Mouse (Mus musculus) lung, adult 2 months (tissue): ENCODE data around the gene Inpp5e. TPM values are rescaled to one million over a fixed set of nuclear protein-coding genes. Genes with fewer than 3 reads are reported as not detected.
A peak's percentile ranks its signal among the peaks of the same experiment; 100 is the strongest.

ENCODE experiments used
- DNase-seq: peaks from one replicate; pipeline ENCODE4 v3.0.0; 2022
- H3K4me1 ChIP-seq: fragments of 200-500 bp; 2 replicates; pipeline ENCODE4 v1.6.1; 2011; ENCODE audit warnings: low read length; ENCODE audit not compliant: control insufficient read depth, insufficient read depth
- H3K4me3 ChIP-seq: fragments of 200-500 bp; replicated peaks from 2 replicates; pipeline ENCODE3; 2011; ENCODE audit warnings: low read depth, mild to moderate bottlenecking, control low read depth, low read length; ENCODE audit errors: extremely low read depth
- CTCF ChIP-seq: fragments of 200-500 bp; IDR thresholded peaks from 2 replicates; pipeline ENCODE4 v1.5.1; 2011; ENCODE audit warnings: mild to moderate bottlenecking, low read length, control low read depth; ENCODE audit not compliant: insufficient read depth
- POLR2A ChIP-seq: fragments of 200-500 bp; IDR thresholded peaks from 2 replicates; pipeline ENCODE4 v1.6.1; 2011; ENCODE audit warnings: low read depth, mild to moderate bottlenecking, control low read depth, low read length, borderline replicate concordance; ENCODE audit errors: extremely low read depth
- WGBS: fragments of 180-500 bp; shearing (Covaris S2); methylation state at CpG from one replicate; pipeline ENCODE4 v1.1.7; 2018; 5-methylcytosine and 5-hydroxymethylcytosine counted together
- polyA plus RNA-seq: library from polyadenylated mRNA; depleted of rRNA; stranded (reverse); fragments of >200 nt; gene quantifications from 2 replicates; pipeline ENCODE4 v1.2.3, GENCODE M21; 2012

Inpp5e gene
- polyA plus RNA-seq, 1 experiment: 26.4 TPM

DNA sequence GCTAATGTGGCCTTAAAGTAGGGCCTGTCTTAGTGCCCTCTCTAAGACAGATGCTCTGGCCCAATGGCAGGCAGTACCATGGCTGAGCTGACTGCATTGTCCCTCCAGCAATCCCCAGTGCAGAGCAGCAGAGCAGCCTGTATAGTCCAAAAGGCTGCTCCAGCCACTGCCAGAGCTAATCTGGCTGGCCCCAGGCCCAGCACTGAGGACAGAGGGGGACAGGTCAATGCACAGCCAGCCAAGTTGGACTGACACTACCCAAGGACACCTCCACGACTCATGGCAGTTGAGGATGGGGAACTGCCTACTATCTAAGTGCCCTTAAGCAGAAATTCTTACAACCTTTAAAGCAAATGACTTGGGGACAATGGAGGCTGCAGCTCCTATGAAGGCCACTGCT lies 40.4 kb downstream of the Inpp5e start:
- no peak for DNase-seq
- TF ChIP-seq POLR2A: no peak
- TF ChIP-seq CTCF: no peak
- Histone ChIP-seq H3K4me3 (no peak overlapping the region), H3K4me1 (no peaks in the 10 kb centered on the region)
- 89% methylated on average over 1 of the region's 1 CpGs for WGBS

DNA sequence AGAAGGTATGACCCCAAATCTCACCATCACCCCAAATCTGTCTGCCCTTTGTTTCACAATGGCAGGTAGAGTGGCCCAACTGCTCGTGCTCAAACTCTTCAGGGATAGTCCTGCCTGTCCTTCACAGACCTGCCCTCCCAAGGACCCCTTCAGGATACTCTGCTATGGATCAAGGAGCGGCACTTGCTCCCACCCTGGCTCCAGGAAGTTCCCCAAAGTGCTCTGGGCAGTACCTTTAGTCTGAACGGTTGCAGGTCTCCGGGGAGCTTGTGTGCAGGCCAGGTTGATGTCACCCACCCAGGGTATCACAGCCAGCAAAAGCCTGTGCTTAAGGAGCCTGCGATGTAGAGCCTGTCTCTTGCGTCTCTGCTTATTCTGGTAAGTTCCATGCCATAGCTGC lies 41.1 kb downstream of the Inpp5e start:
- no peak overlapping the region for H3K4me3 ChIP-seq
- DNase-seq: no peak
- no peaks in the 10 kb centered on the region for H3K4me1 ChIP-seq
- WGBS: 93% methylated on average over 6 of the region's 6 CpGs
- TF ChIP-seq CTCF (no peak), POLR2A (no peak)

DNA sequence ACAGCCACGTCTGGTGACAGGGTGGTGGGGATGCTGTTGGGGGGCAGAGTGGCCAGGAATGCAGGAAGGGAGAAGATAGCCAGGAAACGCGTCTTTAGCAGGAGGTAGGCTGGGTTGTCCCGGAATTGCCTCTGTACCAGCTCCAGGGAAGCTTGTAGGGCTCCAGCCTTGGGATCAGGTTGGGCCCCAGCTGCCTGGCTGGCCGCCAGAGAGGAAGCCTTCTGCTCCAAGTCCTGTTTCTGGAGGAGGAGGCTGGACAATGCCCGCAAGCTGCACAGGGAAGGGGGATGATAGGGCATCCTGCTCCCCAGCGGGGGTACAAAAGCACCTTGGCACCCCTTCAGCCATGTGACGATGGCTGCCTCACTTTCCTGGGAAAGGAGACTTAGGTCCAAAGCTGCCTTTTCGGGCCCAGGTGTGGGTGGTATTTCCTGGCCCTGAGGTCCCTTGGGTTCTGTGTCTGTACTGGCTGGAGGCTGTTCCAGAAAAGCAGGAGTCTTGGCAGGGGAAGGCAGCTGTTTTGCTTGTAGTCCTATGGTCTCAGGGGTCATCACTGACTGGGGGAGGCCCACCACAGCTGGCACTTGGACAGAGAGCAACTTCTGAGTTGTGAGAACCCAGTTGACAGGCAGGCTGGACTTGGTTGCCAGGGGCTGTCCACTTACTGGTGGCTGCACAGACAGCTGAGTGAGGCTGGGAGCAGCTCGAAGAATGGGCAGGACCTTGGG lies 44.1 kb downstream of the Inpp5e start:
- WGBS: 35% methylated on average over 10 of the region's 10 CpGs
- DNase-seq: peak; percentile 44
- Histone ChIP-seq H3K4me3 (no peak overlapping the region), H3K4me1 (no peaks in the 10 kb centered on the region)
- TF ChIP-seq POLR2A (no peak), CTCF (no peak)

DNA sequence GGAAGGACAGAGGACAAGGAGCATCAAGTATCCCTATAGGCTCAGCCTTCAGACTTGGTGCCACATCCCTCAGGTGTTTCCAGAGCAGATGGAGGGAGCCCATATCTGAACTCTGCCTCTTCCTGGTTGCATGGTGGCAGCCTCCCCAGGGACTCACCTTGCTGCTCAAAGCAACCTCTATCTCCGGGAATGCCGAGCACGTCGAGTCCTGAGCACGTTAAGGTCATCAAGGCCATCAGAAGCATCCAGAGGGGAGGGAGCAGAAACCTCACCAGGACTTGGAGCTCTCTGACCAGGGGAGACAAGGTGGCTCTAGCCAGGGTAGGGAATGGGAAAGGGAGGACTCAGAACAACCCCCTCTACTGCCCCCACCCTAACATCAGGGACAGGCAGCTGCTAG lies 45.5 kb downstream of the Inpp5e start:
- no peak for DNase-seq
- Histone ChIP-seq H3K4me3 (no peak overlapping the region), H3K4me1 (no peaks in the 10 kb centered on the region)
- 54% methylated on average over 5 of the region's 5 CpGs for WGBS
- no peak for TF ChIP-seq CTCF
- no peak for TF ChIP-seq POLR2A

DNA sequence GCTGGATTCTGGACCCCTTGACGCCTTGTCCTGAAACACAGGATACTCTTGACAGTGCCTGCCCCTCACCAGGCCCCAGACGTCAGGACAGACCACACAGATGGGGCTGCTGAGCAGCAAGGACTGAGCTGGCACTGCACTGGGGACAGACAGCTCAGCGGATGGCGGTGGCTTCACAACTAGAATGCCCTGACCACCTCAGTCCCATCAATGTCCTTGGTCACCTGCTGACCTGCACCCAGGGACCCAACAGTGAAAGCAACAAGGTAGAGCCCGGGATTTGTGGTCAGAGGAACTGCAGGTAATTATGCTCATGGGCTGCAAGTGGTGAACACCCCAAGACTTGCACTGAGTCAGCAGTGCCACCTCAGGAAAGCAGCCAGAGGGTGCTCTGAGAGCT lies 46.0 kb downstream of the Inpp5e start:
- no peak for TF ChIP-seq POLR2A
- no peak for TF ChIP-seq CTCF
- DNase-seq: no peak
- Histone ChIP-seq H3K4me1 (no peaks in the 10 kb centered on the region), H3K4me3 (no peak overlapping the region)
- 88% methylated on average over 5 of the region's 5 CpGs for WGBS

DNA sequence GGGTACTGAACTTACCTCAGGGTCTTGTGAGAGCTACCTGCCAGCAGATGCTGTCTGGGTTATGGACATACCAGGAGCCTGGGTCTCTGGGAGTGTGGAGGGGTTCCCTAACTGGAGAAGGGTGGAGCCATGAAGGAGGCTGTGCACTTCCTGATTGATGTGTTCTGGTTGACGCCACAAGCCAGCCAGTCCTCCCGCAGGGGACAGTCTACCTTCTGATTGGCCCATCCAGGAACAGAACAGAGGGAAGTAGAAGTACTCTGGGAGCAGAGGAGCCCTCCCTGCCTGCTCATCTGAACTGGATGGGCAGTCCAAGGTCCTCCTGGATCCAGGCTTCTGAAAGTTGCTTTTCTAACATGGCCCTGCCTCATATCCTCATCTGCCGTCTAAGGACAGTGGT lies 48.2 kb downstream of the Inpp5e start, which contains the start of gene Card9:
Gene Card9, minus strand, starts transcription at position 147 of the 400 bp plus-strand sequence.
- TF ChIP-seq POLR2A: no peak
- TF ChIP-seq CTCF: no peak
- no peak for DNase-seq
- Histone ChIP-seq H3K4me3 (no peak within 1 kb of the TSS), H3K4me1 (no peaks in the 10 kb centered on the region)
- WGBS: 41% methylated on average over 3 of the region's 3 CpGs

DNA sequence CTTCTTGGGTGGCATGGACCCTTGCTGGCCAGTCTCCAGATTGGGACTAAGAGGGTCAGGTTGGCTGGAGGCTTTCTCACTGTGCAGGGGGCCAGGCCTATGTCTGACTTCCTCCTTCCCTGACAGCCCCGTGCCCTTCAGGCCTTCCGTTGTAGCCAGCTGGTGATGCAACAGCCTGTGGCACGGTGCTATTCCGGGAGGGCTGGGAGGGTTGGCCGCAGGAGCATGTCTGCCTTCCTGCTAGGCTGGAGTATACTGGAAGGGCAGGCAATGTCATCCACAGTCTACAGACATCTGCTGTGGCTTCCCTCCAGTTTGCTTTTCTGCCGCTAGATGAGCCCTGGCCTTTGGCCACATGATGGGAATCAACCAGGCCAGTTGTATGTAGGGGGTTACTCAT lies 49.0 kb downstream of the Inpp5e start:
- 52% methylated on average over 6 of the region's 6 CpGs for WGBS
- TF ChIP-seq CTCF (no peak), POLR2A (no peak)
- no peak for DNase-seq
- H3K4me1 ChIP-seq: no peaks in the 10 kb centered on the region
- no peak overlapping the region for H3K4me3 ChIP-seq

DNA sequence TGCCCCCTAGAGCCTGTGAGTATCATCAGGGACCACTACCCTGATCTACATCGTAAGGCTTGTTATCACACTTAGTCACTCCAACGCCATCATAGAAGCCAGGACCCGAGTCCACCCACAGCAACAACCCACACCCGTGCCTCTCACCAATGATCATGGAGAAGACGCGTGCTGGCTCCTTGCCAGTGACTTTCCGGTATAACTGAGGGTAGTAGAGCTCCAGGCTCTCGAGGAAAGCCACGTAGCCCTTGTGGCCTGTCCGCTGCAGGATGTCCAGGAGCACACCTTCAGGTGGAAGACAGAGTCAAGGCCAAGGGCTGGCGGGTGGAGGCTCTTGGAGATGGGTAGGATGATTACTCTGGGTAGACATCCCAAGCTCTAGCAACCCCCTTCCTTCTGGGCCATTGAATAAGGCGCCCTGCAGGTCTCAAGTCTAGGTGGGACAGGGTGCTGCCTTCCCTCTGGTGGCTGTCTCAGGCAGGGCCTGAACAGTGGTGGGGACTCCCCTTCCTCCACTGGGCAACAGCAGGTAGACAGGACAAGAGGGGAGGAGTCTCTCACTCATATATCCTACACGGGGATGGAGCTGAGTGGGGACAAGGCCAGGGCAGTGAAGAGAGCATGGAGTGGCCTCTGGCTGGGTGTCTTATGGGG lies 50.2 kb downstream of the Inpp5e start:
- TF ChIP-seq POLR2A (no peak), CTCF (no peak)
- no peaks in the 10 kb centered on the region for H3K4me1 ChIP-seq
- no peak for DNase-seq
- WGBS: 77% methylated on average over 13 of the region's 13 CpGs
- no peak overlapping the region for H3K4me3 ChIP-seq

DNA sequence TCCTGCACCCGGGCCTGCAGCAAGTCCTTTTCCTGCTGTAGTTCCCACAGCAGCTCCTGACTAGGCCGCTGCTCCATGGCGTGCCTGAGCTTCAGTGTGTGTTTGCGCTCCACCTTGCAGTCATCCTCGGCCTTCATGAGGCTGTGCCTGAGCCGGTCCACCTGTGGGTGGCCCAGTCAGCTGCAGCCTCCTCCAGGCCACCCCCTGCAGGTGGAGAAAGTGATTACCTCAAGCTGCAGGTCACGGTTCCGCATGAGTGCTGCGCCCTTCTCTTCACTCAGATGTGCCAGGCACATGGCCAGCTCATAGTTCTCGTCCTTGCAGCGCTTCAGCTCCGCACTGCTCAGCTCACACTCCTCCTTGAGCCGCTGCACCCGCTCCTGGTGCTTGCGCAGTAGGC lies 51.5 kb downstream of the Inpp5e start:
- H3K4me1 ChIP-seq: peaks cover 1% of the 10 kb centered on the region; the same call in 1 of the 2 replicates
- 64% methylated on average over 15 of the region's 15 CpGs for WGBS
- DNase-seq: no peak
- TF ChIP-seq POLR2A (no peak), CTCF (no peak)
- no peak overlapping the region for H3K4me3 ChIP-seq

DNA sequence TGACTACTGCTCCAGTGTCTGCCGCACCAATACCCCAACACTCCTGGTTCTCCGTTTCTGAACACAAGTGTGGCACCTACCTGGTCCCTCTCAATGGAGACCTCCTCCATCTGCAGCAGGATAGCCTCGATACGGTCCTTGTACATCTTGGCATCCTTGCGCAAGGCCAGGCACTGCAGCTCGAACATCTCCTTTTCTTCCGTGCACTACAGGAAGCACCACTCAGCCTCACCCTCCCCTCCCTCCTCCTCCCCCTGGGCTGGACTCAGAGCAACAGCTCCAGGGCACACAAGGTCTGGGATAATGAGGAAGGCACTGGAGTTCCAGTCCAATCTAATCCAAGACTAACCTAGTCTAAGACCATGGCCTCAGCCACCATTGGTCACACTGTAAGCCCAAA lies 52.3 kb downstream of the Inpp5e start:
- 56% methylated on average over 7 of the region's 7 CpGs for WGBS
- Histone ChIP-seq H3K4me3 (peak overlapping the region; percentile 37), H3K4me1 (peaks cover 3% of the 10 kb centered on the region; the same call in 1 of the 2 replicates)
- no peak for DNase-seq
- peak; percentile 72; the same call in 1 of the 2 replicates for TF ChIP-seq POLR2A
- no peak for TF ChIP-seq CTCF

DNA sequence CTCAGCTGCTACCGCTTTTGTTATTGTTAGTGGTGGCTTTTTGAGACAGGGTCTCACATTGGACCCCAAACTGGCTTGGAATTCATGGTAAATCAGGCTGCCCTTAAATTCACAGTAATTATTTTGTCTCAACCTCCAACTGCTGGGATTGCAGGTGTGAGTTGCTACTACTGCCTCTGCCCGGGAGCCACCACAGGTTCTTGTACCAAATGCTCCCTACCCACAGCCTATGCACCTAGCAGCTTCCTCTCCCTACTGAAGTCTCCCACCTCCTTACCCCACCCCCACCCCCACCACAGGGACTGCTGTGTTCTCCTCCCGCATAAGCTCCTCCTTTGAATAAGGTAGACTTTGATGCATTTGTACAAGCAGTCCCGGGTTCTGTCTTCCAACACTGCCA lies 52.8 kb downstream of the Inpp5e start:
- no peak overlapping the region for H3K4me3 ChIP-seq
- DNase-seq: no peak
- 83% methylated on average over 4 of the region's 4 CpGs for WGBS
- peaks cover 3% of the 10 kb centered on the region; the same call in 1 of the 2 replicates for H3K4me1 ChIP-seq
- TF ChIP-seq CTCF (no peak), POLR2A (no peak)
